Mouse (Mus musculus) testis, adult 2 months (tissue): ENCODE data around the gene Egr4. TPM values are rescaled to one million over a fixed set of nuclear protein-coding genes. Genes with fewer than 3 reads are reported as not detected.

Experiments
- H3K27ac ChIP-seq: fragments of 200-500 bp; 2 replicates; pipeline ENCODE4 v1.5.1; 2012; ENCODE audit warnings: low read depth, low read length; ENCODE audit not compliant: control insufficient read depth, insufficient read depth
- H3K27me3 ChIP-seq: fragments of 200-500 bp; 2 replicates; pipeline ENCODE4 v1.6.1; 2012; ENCODE audit warnings: mild to moderate bottlenecking, low read length, moderate library complexity; ENCODE audit not compliant: control insufficient read depth, insufficient read depth
- H3K36me3 ChIP-seq: fragments of 200-500 bp; 2 replicates; pipeline ENCODE4 v1.6.1; 2012; ENCODE audit warnings: mild to moderate bottlenecking, low read length; ENCODE audit not compliant: control insufficient read depth, insufficient read depth
- H3K4me1 ChIP-seq: fragments of 200-500 bp; 2 replicates; pipeline ENCODE4 v1.6.1; 2012; ENCODE audit warnings: low read length; ENCODE audit not compliant: control insufficient read depth, insufficient read depth
- H3K4me3 ChIP-seq: fragments of 200-500 bp; 2 replicates; pipeline ENCODE4 v1.5.1; 2012; ENCODE audit warnings: low read depth, mild to moderate bottlenecking, low read length, moderate library complexity, mixed read lengths; ENCODE audit not compliant: control insufficient read depth
- CTCF ChIP-seq: fragments of 200-500 bp; IDR thresholded peaks from 2 replicates; pipeline ENCODE4 v1.5.1; 2012; ENCODE audit warnings: low read depth, mild to moderate bottlenecking, inconsistent platforms, low read length, moderate library complexity; ENCODE audit not compliant: control insufficient read depth, insufficient read depth, insufficient replicate concordance
- POLR2A ChIP-seq: fragments of 200-500 bp; IDR thresholded peaks from 2 replicates; pipeline ENCODE4 v1.6.1; 2012; ENCODE audit warnings: low read depth, mild to moderate bottlenecking, inconsistent platforms, low read length, moderate library complexity; ENCODE audit not compliant: control insufficient read depth
- polyA plus RNA-seq: library from polyadenylated mRNA; depleted of rRNA; stranded (reverse); fragments of >200 nt; gene quantifications from 2 replicates; pipeline ENCODE4 v1.2.3, GENCODE M21; 2012; rRNA removed

Egr4 gene
- polyA plus RNA-seq, 1 experiment = 2.0 TPM

- Histone ChIP-seq H3K27ac (no peak overlapping the region), H3K4me1 (no peaks in the 10 kb centered on the region), H3K36me3 (no peaks in the 10 kb centered on the region), H3K4me3 (no peak overlapping the region), H3K27me3 (no peaks in the 10 kb centered on the region)
- TF ChIP-seq POLR2A (no peak), CTCF (no peak)
Observed at GRCm38 (mm10) chr6:85478416-85478815, 35.0 kb downstream of the Egr4 start.

- Histone ChIP-seq H3K4me1 (no peaks in the 10 kb centered on the region), H3K27me3 (no peaks in the 10 kb centered on the region), H3K4me3 (no peak overlapping the region), H3K36me3 (no peaks in the 10 kb centered on the region), H3K27ac (no peak overlapping the region)
- TF ChIP-seq POLR2A (no peak), CTCF (peak; percentile 88; the same call in 1 of the 2 replicates)
Observed at GRCm38 (mm10) chr6:85477366-85477917, 35.9 kb downstream of the Egr4 start.

- no peaks in the 10 kb centered on the region for H3K36me3 ChIP-seq
- H3K27me3 ChIP-seq = no peaks in the 10 kb centered on the region
- H3K27ac ChIP-seq = no peak overlapping the region
- no peaks in the 10 kb centered on the region for H3K4me1 ChIP-seq
- no peak overlapping the region for H3K4me3 ChIP-seq
- TF ChIP-seq CTCF (no peak), POLR2A (no peak)
Observed at GRCm38 (mm10) chr6:85475581-85475980, 37.8 kb downstream of the Egr4 start.

GRCm38 (mm10) chr6:85472542-85472941, 40.8 kb downstream of the Egr4 start:
- Histone ChIP-seq H3K4me1 (no peaks in the 10 kb centered on the region), H3K36me3 (no peaks in the 10 kb centered on the region; the same call in 1 of the 2 replicates), H3K27ac (no peak overlapping the region), H3K4me3 (no peak overlapping the region), H3K27me3 (no peaks in the 10 kb centered on the region)
- TF ChIP-seq CTCF (no peak), POLR2A (no peak)

- H3K27me3 ChIP-seq = no peaks in the 10 kb centered on the region
- H3K36me3 ChIP-seq = no peaks in the 10 kb centered on the region; the same call in 1 of the 2 replicates
- H3K4me3 ChIP-seq = no peak overlapping the region
- no peaks in the 10 kb centered on the region for H3K4me1 ChIP-seq
- TF ChIP-seq POLR2A (no peak), CTCF (no peak)
- no peak overlapping the region for H3K27ac ChIP-seq
Observed at GRCm38 (mm10) chr6:85471962-85472361, 41.4 kb downstream of the Egr4 start.

GRCm38 (mm10) chr6:85469660-85470430, 43.5 kb downstream of the Egr4 start:
- H3K27ac ChIP-seq = no peak overlapping the region
- no peaks in the 10 kb centered on the region for H3K4me1 ChIP-seq
- H3K27me3 ChIP-seq = no peaks in the 10 kb centered on the region
- no peak overlapping the region for H3K4me3 ChIP-seq
- H3K36me3 ChIP-seq = peaks cover 1% of the 10 kb centered on the region
- no peak for TF ChIP-seq CTCF
- TF ChIP-seq POLR2A = no peak

GRCm38 (mm10) chr6:85465381-85465780, 48.0 kb downstream of the Egr4 start:
- H3K27ac ChIP-seq = no peak overlapping the region
- H3K27me3 ChIP-seq = no peaks in the 10 kb centered on the region

More at GRCm38 (mm10) chr6:85465381-85465780, 48.0 kb downstream of the Egr4 start:
- TF ChIP-seq CTCF (no peak), POLR2A (no peak)
- H3K4me1 ChIP-seq = no peaks in the 10 kb centered on the region
- no peak overlapping the region for H3K4me3 ChIP-seq
- H3K36me3 ChIP-seq = peaks cover 2% of the 10 kb centered on the region

Other genes starting within 250 kb of the Egr4 start
- 0.80 and 1.1 TPM in 2 replicates for gene Sfxn5, start 180.2 kb downstream of the Egr4 start, polyA plus RNA-seq
- 160 and 184 TPM in 2 replicates for gene Rab11fip5, start 139.0 kb downstream of the Egr4 start, polyA plus RNA-seq
- not detected in 2 replicates for gene Noto, start 89.7 kb downstream of the Egr4 start, polyA plus RNA-seq
- 10.2 TPM in 2 replicates for gene Smyd5, start 81.6 kb downstream of the Egr4 start, polyA plus RNA-seq
- gene Cct7, start 62.1 kb downstream of the Egr4 start, polyA plus RNA-seq = 496 and 501 TPM in 2 replicates
- gene Pradc1, start 61.6 kb downstream of the Egr4 start, polyA plus RNA-seq = 20.7 and 21.5 TPM in 2 replicates
- 0.37 and 0.52 TPM in 2 replicates for gene Fbxo41, start 10.6 kb downstream of the Egr4 start, polyA plus RNA-seq
- gene Alms1, start 73.9 kb upstream of the Egr4 start, polyA plus RNA-seq = 11.6 and 13.5 TPM in 2 replicates
- 0.09 and 0.37 TPM in 2 replicates for gene Nat8f7, start 199.6 kb upstream of the Egr4 start, polyA plus RNA-seq